3 mouse cellular contexts compared by ENCODE assay signal in genomic region chr1:53709602-53710001, GRCm38 (mm10). TPM values are rescaled to one million over a fixed set of nuclear protein-coding genes. Genes with fewer than 3 reads are reported as not detected.
"Had no signal": no experiment of that assay in that cellular context is flagged by ENCODE, and none has a peak within 500 bp of the region (broad histone marks: within the 10 kb centered on the region; RNA-seq: fewer than 3 reads in every experiment).

No protein-coding gene starts in this region.

RNA-seq across cellular contexts. Expression of gene Dnah7a, which starts 3.0 kb away (rescaled TPM):
- polyA plus RNA-seq: liver, embryonic 14.5 days; liver, postnatal 0 days; macrophage had no signal
